Mouse (Mus musculus) T-helper 1 cell (primary cell): ENCODE data around the gene Lcn8.

Experiments
- in situ Hi-C: fragments of 300-600 bp; cut with MboI, MseI; formaldehyde crosslinking; loops from one replicate; pipeline ENCODE4 v1.15.1; 2025; ENCODE audit warnings: high pct_unique_total_duplicates

The Lcn8 gene

DNA sequence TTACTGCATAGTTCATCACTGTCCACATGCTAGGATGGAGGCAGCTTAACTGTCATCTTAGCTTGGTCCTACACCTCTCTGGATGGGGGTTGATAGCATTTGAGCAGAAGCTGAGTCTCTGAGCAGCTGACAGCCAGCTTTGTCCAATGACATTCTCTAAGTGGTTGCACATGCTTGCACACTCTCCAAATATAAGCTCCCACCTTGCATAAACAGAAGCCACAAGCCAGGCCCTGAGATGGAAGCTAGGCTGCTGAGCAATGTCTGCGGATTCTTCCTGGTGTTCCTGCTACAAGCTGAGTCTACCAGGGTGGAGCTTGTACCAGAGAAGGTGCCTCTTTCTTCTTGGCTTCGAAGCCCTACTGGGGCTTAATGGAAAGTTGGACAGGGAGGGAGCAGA is at the start of gene Lcn8:
Lcn8 (plus strand) TSS at position 219 of the 400 bp plus-strand sequence.
- in situ Hi-C loops, result loop anchor here (10.0 kb wide), 1 partner anchor 122 kb away; the partner anchor contains the start of gene Lcn11

DNA sequence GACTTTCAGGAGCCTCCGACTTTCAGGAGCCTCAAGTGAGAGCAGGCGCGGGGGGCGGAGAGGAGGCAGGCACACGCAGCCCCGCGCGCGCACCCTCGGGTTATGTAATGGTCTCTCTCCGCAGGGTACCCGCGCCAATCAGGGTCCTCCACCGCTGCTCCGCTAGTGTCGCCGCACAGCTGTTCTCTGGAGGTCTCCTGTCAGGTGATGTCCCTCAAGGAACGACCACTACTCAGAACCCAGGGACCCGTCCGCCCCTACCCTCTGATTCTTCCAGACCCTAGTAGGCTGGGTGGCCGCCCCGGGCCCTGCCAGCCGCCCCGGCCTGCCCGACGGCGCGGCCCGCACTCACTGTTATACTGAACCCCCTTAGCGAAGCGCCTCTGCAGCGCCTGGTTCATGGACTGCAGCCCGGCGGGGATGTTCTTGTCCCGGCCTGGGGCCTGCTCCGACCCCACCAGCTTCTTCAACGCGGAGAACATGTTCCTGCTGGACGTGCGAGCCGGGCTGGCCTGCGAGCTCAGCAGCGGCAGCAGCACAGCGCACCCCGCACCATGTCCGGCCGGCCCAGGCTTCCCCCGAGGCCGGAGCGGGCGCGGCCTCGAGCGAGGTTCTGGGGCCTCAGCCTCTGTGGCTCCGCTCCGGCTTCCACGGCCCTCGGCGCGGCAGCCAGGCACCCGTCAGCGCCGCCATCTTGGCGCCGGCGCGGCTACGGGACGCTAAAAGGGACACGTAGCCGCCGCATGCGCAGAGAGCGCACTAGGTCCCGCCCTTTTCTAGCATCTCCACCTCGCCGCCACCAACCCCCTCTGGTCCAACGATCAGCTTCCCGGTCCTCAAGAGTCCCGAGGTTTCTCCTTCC is 44.9 kb upstream of the Lcn8 start, which contains the start of gene Rabl6:
Rabl6 (minus strand) TSS at position 761 of the 862 bp plus-strand sequence.
- in situ Hi-C loops, result no loop called here

DNA sequence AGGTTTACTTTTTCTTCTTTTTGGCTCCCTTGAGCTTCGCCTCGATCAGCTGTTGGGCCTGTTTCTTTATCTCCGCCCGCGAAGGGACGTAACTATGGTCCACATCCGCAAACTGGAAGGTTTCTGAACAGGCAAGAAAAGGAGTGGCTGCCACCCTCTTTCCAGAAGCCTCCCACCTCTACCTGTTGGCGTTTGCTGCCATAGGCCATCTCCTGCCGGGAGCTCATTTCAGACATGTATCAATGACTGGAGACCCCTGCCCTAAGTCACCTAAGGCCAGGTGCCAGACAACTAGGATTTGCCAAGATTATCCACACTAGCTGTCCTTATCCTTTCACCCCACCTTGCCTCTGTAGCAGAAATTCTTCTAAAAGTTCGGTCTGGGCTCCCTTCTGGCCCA is 44.2 kb upstream of the Lcn8 start:
- in situ Hi-C loops, result no loop called here

DNA sequence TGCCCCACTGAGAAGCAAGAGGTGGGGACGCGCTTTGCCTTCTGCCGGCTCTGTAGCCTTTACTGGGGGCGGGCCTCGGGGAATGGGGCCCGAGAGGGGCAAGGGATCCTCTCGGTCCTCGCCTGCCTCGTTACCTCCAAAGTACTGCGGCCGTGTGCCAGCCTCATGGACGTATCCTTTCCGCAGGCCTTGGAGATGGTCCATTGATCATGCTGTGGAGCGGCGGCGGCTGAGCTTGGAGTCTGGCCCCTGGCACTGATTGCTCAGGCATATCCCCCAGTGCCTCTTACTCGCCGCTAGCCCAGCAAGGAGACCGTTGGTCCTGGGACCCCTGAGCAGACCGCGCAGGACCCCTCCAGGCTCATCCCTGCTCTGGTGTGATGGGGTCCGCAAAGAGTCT is 36.5 kb upstream of the Lcn8 start:
- in situ Hi-C loops, result no loop called here

DNA sequence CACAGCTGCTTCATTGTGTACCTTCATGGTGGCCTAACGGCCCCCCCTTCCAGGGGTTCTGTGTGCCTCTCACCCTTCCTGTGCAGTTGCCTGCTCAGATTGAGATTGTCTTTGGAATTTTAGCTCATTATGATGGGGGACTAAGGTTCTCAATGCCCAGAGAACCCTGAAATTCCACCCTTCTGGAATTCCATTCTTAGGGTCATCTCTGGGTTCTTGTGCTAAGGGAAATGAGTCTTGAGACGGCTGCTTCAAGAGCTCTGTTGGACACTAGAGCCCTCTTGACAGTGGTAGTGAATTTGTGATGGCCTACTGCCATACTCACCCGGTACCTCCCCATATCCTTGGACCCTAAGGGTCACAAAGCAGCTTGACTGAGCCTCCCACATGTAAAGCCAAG is 35.3 kb upstream of the Lcn8 start, which contains the start of gene Ccdc183:
Ccdc183 (minus strand) TSS at position 101 of the 400 bp plus-strand sequence.
- in situ Hi-C loops, result no loop called here

DNA sequence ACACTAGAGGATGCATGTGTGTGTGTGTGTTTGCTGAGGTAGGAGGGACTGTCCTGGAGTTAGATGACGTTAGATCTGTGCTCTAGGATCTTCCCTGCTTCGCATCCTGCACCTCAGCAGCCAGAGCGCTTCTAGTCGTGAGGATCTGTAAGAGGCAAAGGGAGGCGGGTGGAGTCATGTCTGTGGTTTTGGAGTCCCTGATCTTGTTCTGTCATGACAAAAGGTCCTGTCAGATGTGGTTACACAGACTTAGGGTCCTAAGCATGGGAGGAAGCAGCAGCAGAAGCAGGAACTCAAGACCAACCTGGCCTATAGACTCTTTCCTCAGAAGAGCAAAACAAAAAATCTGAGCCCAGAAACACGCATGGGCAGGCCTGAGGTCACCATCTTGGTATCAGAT is 32.5 kb upstream of the Lcn8 start:
- in situ Hi-C loops, result no loop called here

DNA sequence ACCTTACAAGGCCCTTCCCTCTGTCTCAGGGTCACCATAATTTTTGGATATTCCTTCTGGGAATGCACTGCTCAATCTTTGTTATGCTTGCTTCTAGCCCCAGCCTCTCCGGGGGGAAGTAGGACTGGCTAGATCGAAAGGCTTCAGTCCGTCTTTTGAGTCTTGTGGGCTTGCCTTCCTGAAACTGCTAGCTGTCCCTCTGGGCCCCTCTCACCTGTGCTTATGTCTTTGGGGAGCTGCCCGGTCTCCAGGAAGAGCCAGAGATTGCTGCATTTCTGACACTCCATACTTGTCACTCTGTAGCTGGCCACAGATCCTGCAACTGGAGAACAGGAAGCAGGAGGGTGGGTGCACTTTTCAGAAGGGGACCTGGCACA is 32.1 kb upstream of the Lcn8 start:
- in situ Hi-C loops, result no loop called here

DNA sequence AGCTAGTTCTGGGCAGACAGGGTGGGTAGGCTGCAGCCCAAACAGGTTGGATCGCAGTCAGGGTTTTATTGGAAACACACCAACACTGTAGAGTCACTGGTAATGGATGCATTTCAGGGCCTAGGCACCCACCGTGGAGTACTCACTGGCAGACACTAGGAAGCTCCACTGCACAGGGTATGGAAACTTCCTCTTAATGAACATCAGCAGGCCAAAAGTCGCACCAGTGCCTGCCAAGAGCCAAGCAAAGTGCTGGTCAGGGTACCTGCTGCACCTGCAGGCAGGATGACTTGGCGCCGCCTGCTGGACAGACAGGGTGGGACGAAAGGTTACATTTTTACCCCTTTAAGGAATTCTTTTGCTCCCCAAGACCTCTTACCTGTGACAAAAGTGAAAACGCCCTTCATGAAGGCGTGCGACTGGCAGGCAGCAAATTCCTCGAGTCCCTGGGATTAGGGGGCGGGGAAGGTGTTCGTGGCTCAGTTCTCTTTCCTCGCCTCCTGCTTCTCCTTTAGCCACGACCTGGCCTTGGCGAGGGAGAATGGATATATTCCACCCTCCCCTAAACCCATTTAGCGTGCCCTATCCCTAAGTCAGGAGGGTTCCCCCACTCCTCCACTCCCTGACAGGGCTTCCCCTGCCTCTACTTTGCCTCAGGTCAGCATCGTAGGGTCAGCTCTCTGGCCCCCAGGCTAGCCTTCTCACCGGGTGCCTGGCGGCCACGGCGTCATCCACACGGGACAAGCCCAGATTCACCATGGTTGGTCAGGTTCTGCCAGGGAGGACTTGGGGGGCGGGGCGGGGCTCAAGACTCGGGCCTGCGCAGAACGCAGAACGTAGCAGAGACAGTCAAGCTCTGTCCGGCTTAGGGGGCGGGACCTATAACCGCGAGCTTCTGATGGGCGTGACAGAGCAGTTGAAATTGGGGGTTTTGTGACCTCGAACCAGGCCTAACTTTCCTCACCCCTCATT is 31.4 kb upstream of the Lcn8 start, which contains the start of gene Tmem141:
Tmem141 (minus strand) TSS at position 777 of the 972 bp plus-strand sequence.
- in situ Hi-C loops, result no loop called here

DNA sequence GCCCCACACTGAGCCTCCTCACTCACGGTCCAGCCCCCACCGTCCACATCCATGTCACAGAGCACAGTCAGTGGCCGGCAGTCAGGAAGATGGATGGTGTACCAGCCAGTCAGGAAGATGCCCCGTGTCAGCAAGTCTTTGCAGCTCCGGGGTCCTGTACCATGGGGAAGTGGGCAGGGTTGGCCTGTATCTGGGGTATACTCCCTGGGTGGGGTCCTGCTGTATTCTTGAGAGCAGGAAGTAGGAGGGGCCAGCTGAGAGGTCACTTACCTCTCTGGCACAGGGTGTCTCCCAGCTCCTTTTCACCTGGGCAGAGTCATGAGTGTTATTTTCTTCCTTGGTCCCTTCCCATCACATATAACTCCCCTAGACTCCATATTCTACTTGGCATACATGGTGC is 26.9 kb upstream of the Lcn8 start:
- in situ Hi-C loops, result no loop called here

DNA sequence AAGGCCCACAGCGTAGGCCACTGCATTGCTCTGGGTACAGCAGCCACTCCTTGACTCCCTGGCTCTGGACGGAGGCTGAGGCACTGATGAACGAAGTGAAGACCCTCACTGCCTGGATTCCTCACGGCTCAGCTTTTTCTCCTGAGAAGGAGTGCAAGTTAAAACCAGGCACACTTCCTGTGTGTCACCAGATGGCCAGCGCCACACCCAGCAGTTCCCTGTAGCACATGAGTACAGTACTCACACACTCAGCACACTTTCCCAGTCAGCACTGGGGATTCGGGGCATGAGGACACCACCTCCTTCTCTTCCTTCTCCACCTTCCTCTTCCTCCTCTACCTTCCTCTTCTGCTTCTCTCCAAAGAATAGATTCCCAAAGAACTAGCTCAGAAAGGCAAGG is 25.1 kb upstream of the Lcn8 start, which contains the start of gene Fcna:
Fcna (minus strand) TSS at position 220 of the 400 bp plus-strand sequence.
- in situ Hi-C loops, result no loop called here

DNA sequence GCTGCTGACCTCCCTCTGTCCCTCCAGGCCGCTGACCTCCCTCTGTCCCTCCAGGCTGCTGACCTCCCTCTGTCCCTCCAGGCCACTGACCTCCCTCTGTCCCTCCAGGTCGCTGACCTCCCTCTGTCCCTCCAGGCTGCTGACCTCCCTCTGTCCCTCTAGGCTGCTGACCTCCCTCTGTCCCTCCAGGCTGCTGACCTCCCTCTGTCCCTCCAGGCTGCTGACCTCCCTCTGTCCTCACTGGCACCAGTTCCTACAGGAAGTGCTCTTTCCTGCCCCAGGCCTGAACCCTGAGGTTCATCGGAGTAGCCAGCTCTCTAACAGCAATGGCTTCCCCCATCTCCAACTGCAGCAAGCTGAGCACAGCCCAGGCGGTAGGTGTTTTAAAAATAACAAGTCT is 24.2 kb upstream of the Lcn8 start:
- in situ Hi-C loops, result no loop called here

DNA sequence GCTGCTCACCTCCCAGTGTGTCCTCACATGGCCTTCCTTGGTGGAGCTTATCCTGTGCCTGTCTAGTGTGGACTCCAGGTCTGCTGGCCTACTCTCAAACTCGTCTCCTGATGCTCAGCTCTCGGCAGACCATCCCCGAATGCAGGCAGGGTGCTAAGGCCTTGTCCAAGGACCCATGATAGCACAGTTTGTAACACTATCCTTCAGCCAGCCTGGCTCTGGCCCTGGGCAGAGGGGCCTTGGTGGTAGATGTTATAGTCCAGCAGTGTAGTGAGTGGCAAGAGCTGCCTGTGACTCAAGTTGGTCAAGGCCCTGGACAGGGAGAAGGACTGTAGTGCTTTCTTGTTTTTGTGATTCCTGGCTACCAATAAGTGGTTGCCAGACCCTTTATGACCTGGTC is 19.3 kb upstream of the Lcn8 start:
- in situ Hi-C loops, result no loop called here

DNA sequence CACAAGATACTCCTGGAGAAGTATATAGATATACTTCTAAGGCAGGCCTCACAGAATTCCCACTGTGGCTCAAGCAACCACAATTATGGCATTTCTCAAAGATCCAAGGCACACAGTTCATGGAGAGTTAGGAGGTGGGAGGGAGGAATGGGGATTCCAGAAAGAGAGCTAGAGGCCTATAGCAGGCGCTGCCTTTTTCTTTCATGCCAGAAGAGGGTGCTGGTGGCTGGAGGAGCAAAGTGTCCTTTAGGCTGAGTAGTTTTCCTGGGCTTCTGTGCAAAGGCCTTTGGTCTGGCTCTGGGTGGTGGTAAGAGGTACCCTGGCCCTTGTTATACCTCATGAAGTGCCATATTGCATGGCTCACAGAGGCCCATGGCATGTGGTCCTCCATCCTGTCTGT is 18.9 kb upstream of the Lcn8 start:
- in situ Hi-C loops, result no loop called here

DNA sequence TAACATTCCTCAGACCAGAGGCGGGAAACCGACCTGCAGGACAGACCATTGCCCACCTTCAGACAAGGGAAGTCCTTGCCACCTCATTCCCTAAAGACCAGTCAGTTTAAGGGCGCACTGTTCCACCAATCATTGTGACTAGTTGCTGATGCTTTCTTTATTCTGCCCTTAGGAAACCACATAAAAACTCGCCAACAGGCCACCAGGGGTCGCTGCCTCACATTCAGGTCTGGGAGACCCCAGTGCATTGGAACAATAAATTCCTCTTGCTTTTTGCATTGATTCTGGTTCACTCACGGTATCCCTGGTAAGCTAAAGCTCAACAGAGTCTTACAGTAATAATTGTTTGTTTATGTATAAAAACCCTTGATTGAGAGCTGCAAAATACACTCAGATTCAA is 13.0 kb upstream of the Lcn8 start:
- in situ Hi-C loops, result no loop called here

DNA sequence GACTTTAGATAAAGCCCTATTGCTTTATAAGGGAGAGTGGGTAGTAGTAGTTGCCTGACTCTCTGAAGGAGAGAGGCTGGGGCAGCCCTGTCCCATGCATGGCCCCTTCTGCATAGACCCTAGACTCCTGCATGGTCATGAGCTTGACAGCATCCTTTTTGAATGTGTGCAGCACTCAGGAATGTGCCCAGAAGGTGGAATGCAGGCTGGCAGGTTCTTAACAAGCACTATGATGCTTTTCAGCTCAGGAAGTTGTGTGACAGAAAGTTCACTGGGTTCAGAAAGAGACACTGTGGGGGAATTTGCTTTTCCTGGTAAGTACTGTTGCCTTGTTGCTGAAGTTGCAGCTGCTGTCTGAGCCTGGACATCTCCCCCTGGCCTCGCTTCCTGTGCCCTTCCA is 1.6 kb downstream of the Lcn8 start:
- in situ Hi-C loops, result loop anchor here (10.0 kb wide), 1 partner anchor 120 kb away; the partner anchor contains the start of gene Lcn11

DNA sequence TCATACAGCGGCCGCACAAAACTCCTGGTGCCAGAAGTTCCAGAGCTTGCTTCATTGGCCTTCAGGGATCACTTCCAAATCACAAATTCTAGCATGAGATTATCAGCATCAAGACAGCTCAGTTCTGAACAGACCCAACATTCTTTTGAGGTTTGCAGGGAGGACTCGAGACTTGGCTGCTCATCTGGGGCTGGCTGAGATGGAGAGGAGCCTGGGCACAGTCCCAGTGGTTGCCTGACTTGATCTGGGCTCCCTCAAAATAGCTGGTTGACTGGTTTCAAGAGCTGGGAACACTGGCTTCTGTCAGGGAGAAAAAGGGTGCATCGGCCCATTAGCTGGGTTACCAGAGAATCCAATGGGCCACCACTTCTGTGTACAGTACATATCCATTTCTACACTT is 3.8 kb downstream of the Lcn8 start:
- in situ Hi-C loops, result loop anchor here (5.0 to 10.0 kb wide), 2 partner anchors 46 to 118 kb away; partner anchors contain the start of genes Lcn11 and Obp2a

DNA sequence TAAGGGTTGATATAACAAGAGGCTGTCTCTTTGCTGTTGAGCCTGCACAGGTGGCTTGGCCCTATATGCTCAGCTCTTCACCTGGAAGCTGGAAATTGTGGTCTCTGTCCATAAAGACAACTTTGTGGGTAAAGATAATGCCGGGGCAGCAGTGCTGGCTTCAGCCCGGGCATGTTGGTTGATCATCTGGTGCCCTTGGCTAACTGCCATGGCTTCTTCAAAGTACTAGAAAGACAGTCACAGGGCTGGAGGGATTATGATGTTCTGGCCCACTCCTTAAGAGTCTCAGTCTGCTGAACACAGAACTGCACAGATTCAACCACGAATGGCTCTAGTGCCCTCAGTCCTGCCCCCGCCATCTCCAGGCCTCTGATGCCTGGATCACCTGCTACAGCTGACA is 4.3 kb downstream of the Lcn8 start:
- in situ Hi-C loops, result loop anchor here (5.0 to 10.0 kb wide), 2 partner anchors 45 to 118 kb away; partner anchors contain the start of genes Lcn11 and Obp2a

DNA sequence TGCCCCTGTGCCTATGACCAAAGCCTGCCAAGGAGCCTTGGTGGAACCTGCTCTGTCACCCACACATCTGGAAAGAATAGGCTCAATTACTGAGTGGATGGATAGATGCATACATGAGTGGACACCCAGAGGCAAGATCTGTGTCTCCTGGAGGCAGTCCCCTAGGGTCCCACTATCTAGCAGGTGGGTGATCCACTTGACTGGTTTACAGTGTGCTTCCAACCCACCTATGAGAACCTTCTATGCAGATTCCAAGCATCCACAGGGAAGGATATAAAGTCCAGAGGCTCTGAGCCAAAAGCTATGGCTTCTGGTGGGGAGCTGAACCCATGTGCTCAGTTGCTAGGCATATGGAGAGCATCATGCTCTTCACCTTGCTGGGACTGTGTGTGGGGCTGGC is 4.7 kb downstream of the Lcn8 start, which contains the start of gene Lcn5:
Lcn5 (plus strand) TSS at position 301 of the 400 bp plus-strand sequence.
- in situ Hi-C loops, result loop anchor here (5.0 to 10.0 kb wide), 2 partner anchors 45 to 117 kb away; partner anchors contain the start of genes Lcn11 and Obp2a

DNA sequence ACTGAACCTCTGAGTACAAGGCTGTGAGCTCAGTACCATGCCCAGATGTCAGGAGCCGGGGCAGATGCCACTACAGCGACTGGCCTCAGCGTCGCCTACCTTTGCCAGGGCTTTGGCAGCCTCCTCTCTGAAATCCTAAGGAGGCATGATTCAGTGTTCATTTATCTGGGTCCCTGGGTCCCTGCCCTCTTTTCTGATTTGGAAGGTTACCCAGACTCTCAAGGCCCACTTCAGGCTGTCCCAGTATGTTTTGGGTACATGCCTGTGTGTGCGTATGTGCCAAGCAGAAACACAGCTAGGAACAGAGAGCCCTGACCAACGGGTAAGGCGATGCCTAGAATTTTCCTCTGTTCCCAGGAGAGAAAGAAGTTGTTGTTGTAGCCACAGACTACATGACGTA is 7.4 kb downstream of the Lcn8 start:
- in situ Hi-C loops, result no loop called here

DNA sequence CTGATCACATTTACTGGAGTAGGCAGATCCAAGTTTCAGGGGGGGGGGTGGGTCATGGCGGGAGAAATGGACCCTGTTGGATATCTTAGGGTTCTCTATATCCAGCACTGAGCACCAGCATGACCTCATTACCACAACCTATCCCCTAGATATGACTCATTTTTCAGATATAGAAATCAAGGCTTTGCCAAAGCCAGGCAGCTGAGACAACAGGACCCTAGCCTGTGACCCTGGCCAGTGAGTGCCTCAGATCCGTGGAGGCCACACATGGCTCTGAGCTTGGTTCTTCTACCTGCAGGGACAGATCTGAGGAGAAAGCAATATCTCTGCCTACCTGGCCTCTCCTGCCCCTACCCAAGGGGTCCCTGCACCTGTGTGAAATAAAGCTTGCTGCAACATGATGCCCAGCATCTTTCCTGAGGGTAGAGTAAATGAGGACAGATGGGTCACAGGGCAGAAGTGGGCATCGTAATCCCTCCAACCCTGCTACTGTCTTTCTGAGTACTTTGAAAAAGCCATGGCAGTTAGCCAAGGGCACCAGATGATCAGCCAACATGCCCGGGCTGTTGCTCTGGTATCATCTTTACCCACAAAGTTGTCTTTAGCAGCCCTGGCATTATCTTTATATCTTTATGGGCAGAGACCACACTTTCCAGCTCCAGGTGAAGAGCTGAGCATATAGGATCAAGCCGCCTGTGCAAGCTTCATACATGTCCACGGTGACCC is 8.5 kb downstream of the Lcn8 start:
- in situ Hi-C loops, result no loop called here

DNA sequence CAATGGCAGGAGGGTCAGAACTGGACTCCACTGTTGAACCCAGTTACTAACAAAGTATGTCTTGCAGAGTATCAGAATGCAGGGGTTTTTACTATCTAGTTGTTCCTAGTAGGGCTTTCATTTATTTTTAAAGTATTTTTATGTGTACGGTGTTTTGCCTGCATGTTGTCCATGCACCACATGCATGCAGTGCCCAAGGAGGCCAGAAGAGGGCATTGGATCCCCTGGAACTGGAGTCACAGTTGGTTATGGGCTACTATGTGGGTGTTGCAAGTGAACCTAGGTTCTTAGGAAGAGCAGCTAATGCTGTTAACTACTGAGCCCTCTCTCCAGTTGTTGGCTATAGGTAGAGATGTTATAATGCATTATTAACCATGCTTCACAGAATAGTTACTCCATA is 10.6 kb downstream of the Lcn8 start:
- in situ Hi-C loops, result no loop called here
